In the genomic region with DNA sequence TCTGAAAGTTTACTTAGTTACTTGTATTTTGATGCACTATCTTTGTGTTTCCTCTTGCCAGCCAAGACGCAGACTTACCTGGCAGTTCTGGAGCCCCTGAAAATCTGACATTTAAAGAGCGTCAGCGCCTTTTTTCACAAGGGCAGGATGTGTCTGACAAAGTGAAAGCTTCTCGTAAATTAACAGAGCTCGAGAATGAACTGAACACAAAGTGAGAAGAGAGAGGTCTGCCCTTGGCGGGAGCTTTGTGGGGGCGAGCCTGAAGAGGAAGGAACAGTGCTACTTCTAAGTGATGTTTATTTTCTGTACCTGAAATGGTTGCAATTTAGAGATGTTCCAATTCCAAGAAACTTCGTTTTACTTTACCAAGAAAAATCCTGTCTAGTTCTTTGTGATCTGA, we compare ENCODE assay signal across 27 mouse cellular contexts. TPM values are rescaled to one million over a fixed set of nuclear protein-coding genes. Genes with fewer than 3 reads are reported as not detected.
DNase-seq lines count a peak whose midpoint lies in the region; ATAC-seq lines count a peak whose summit lies in the region.
"Had no signal": no experiment of that assay in that cellular context is flagged by ENCODE, and none has a peak within 500 bp of the region (broad histone marks: within the 10 kb centered on the region; RNA-seq: fewer than 3 reads in every experiment).

No protein-coding gene starts in this region.

- H3K4me3 ChIP-seq in midbrain, embryonic 11.5 days (ENCODE audit: low read depth, low read length), result no peak overlapping the region
- no peak overlapping the region for H3K4me3 ChIP-seq in midbrain, embryonic 13.5 days (replicated peaks)
- H3K4me3 ChIP-seq in brown adipose tissue, adult 24 weeks (ENCODE audit: insufficient read depth, low read depth, low read length), result no peak overlapping the region
- H3K4me3 ChIP-seq in hindbrain, embryonic 14.5 days (replicated peaks; ENCODE audit: low read length), result no peak overlapping the region
- H3K4me3 ChIP-seq: embryonic facial prominence, embryonic 13.5 days; embryonic facial prominence, embryonic 15.5 days; erythroblast, embryonic 14.5 days; forebrain, embryonic 10.5 days; forebrain, embryonic 12.5 days had no signal

- no peak overlapping the region for H3K9ac ChIP-seq in midbrain, embryonic 11.5 days (ENCODE audit: low read length)
- H3K9ac ChIP-seq in midbrain, embryonic 13.5 days (replicated peaks), result no peak overlapping the region
- H3K9ac ChIP-seq in hindbrain, embryonic 14.5 days, result no peak overlapping the region
- H3K9ac ChIP-seq: embryonic facial prominence, embryonic 13.5 days; embryonic facial prominence, embryonic 15.5 days; forebrain, embryonic 12.5 days had no signal

- H3K36me3 ChIP-seq in midbrain, embryonic 11.5 days (ENCODE audit: control insufficient read depth, insufficient read depth, low read length), result peaks cover 13% of the 10 kb centered on the region
- H3K36me3 ChIP-seq in midbrain, embryonic 13.5 days, result peaks cover 76% of the 10 kb centered on the region
- peaks cover 67% of the 10 kb centered on the region for H3K36me3 ChIP-seq in hindbrain, embryonic 14.5 days (replicated peaks; ENCODE audit: control insufficient read depth, insufficient read depth)

- no peaks in the 10 kb centered on the region for H3K4me1 ChIP-seq in midbrain, embryonic 11.5 days (ENCODE audit: control insufficient read depth, insufficient read depth, low read length)
- H3K4me1 ChIP-seq in midbrain, embryonic 13.5 days (replicated peaks), result no peaks in the 10 kb centered on the region
- H3K4me1 ChIP-seq in brown adipose tissue, adult 24 weeks (ENCODE audit: control insufficient read depth, insufficient read depth, insufficient read length, low read length), result peaks cover 10% of the 10 kb centered on the region
- no peaks in the 10 kb centered on the region for H3K4me1 ChIP-seq in hindbrain, embryonic 14.5 days (replicated peaks; ENCODE audit: control insufficient read depth, insufficient read depth, low read length)
- H3K4me1 ChIP-seq: embryonic facial prominence, embryonic 13.5 days; embryonic facial prominence, embryonic 15.5 days; forebrain, embryonic 10.5 days; forebrain, embryonic 12.5 days had no signal

- H3K27me3 ChIP-seq in midbrain, embryonic 11.5 days (ENCODE audit: control insufficient read depth, insufficient read depth, low read length), result no peaks in the 10 kb centered on the region
- no peaks in the 10 kb centered on the region for H3K27me3 ChIP-seq in midbrain, embryonic 13.5 days
- no peaks in the 10 kb centered on the region for H3K27me3 ChIP-seq in hindbrain, embryonic 14.5 days (ENCODE audit: control insufficient read depth, insufficient read depth, low read length)
- H3K27me3 ChIP-seq: embryonic facial prominence, embryonic 13.5 days; embryonic facial prominence, embryonic 15.5 days; forebrain, embryonic 12.5 days had no signal

- 94% methylated on average over 8 of the region's 8 CpGs for WGBS in midbrain, embryonic 11.5 days
- 94% methylated on average over 8 of the region's 8 CpGs for WGBS in midbrain, embryonic 13.5 days
- 94% methylated on average over 8 of the region's 8 CpGs for WGBS in hindbrain, embryonic 14.5 days

- DNase-seq in midbrain, embryonic 11.5 days (ENCODE audit: low spot score, missing footprints), result peak; percentile 45
- no peak for DNase-seq in hindbrain, embryonic 14.5 days (ENCODE audit: low spot score)
- DNase-seq in ovary, postnatal 36 days (ENCODE audit: low spot score), result no peak
- DNase-seq in thymus, postnatal 25 days, result no peak
- DNase-seq: adrenal gland, adult 8-10 months; adrenal gland, postnatal 14 days; adrenal gland, postnatal 36 days; cerebellum, adult 11 months; cerebellum, adult 18-20 months; cerebellum, adult 8-10 months; cerebellum, adult 9-11 months; cerebellum, postnatal 14 days; cerebellum, postnatal 36 days; embryo, embryonic 11 days had no signal

- no peak overlapping the region for H3K27ac ChIP-seq in midbrain, embryonic 11.5 days (ENCODE audit: low read depth, low read length)
- H3K27ac ChIP-seq in midbrain, embryonic 13.5 days, result no peak overlapping the region
- H3K27ac ChIP-seq in brown adipose tissue, adult 24 weeks (replicated peaks; ENCODE audit: low read depth, low read length), result peak overlapping the region; percentile 7; the same call in 1 of the 2 replicates
- no peak overlapping the region for H3K27ac ChIP-seq in hindbrain, embryonic 14.5 days
- H3K27ac ChIP-seq: embryonic facial prominence, embryonic 13.5 days; embryonic facial prominence, embryonic 15.5 days; forebrain, embryonic 10.5 days; forebrain, embryonic 12.5 days had no signal

- ATAC-seq in midbrain, embryonic 11.5 days (ENCODE audit: low FRiP score), result no peak
- no peak for ATAC-seq in midbrain, embryonic 13.5 days
- ATAC-seq in CD4-positive, CD25-positive, alpha-beta regulatory T cell, adult 4 months, result peak; percentile 57
- ATAC-seq in inflammation-experienced regulatory T-cells, adult 6 months, result peak; percentile 45
- no peak for ATAC-seq in hindbrain, embryonic 14.5 days (ENCODE audit: low FRiP score)
- ATAC-seq: forebrain, embryonic 14.5 days; forebrain, embryonic 16.5 days had no signal

- H3K4me2 ChIP-seq in midbrain, embryonic 11.5 days, result no peak overlapping the region
- no peak overlapping the region for H3K4me2 ChIP-seq in midbrain, embryonic 13.5 days (replicated peaks)
- no peak overlapping the region for H3K4me2 ChIP-seq in hindbrain, embryonic 14.5 days (replicated peaks)
- H3K4me2 ChIP-seq: embryonic facial prominence, embryonic 13.5 days; embryonic facial prominence, embryonic 15.5 days; forebrain, embryonic 12.5 days had no signal

- no peaks in the 10 kb centered on the region for H3K9me3 ChIP-seq in midbrain, embryonic 11.5 days (ENCODE audit: control insufficient read depth, low read length)
- H3K9me3 ChIP-seq in midbrain, embryonic 13.5 days, result no peaks in the 10 kb centered on the region
- no peaks in the 10 kb centered on the region for H3K9me3 ChIP-seq in hindbrain, embryonic 14.5 days (ENCODE audit: control insufficient read depth, low read length)
- H3K9me3 ChIP-seq: embryonic facial prominence, embryonic 13.5 days; embryonic facial prominence, embryonic 15.5 days; forebrain, embryonic 10.5 days; forebrain, embryonic 12.5 days had no signal

RNA-seq across cellular contexts. Expression of a gene that starts 44.4 kb away (rescaled TPM):
- polyA plus RNA-seq in midbrain, embryonic 11.5 days (2014; fragmentation: Nextera tagmentation; extraction: Ambion mirVana), result 0.10 TPM in 1 of 2 replicates, not detected in the other
- not detected in 2 replicates for polyA plus RNA-seq in midbrain, embryonic 13.5 days (2015; fragmentation: Nextera tagmentation; extraction: Ambion mirVana)
- not detected for polyA plus RNA-seq in CD4-positive, CD25-positive, alpha-beta regulatory T cell, adult 4 months (2017; shearing (Covaris generic))
- polyA plus RNA-seq in brown adipose tissue, adult 24 weeks (2012; ENCODE audit: insufficient read depth, insufficient read length, missing spikeins), result not detected in 2 replicates
- not detected for polyA plus RNA-seq in inflammation-experienced regulatory T-cells, adult 6 months (2017; shearing (Covaris generic))
- polyA plus RNA-seq in hindbrain, embryonic 14.5 days (2014; fragmentation: Nextera tagmentation; extraction: Ambion mirVana), result not detected in 2 replicates
- polyA plus RNA-seq: C2C12; embryonic facial prominence, embryonic 11.5 days; embryonic facial prominence, embryonic 13.5 days; embryonic facial prominence, embryonic 15.5 days; erythroblast, embryonic 14.5 days; forebrain, embryonic 10.5 days; forebrain, embryonic 12.5 days; forebrain, embryonic 14.5 days; forebrain, embryonic 16.5 days had no signal

Comparison
In these comparisons a context has a peak if more than half of its experiments do, and no peak if none do; other contexts are left out.
1. ATAC-seq: peak in CD4-positive, CD25-positive, alpha-beta regulatory T cell, adult 4 months (single experiment) and inflammation-experienced regulatory T-cells, adult 6 months (single experiment); none in midbrain, embryonic 11.5 days (single experiment), midbrain, embryonic 13.5 days (single experiment) and hindbrain, embryonic 14.5 days (single experiment).